Mouse (Mus musculus) hindbrain, postnatal 0 days (tissue): ENCODE measurements around the gene Rtl6. TPM values are rescaled to one million over a fixed set of nuclear protein-coding genes. Genes with fewer than 3 reads are reported as not detected.

Source experiments
- ATAC-seq: fragments of 200-750 bp; cut with Nextera tagmentation; 2 replicates; pipeline ENCODE4 v1.8.0; 2017; ENCODE audit warnings: mild to moderate bottlenecking, moderate TSS enrichment, moderate library complexity
- DNase-seq: peaks from one replicate; pipeline ENCODE4 v3.0.0-alpha.2; 2015; ENCODE audit warnings: low spot score
- H3K27ac ChIP-seq: fragments of 300-500 bp; sonication (generic); 2 replicates; pipeline ENCODE4 v1.5.1; 2014; ENCODE audit warnings: mild to moderate bottlenecking
- H3K27me3 ChIP-seq: fragments of 300-500 bp; sonication (generic); 2 replicates; pipeline ENCODE4 v1.6.1; 2014; ENCODE audit warnings: low read length, mixed read lengths; ENCODE audit not compliant: insufficient read depth
- H3K36me3 ChIP-seq: fragments of 300-500 bp; sonication (generic); 2 replicates; pipeline ENCODE4 v1.6.1; 2014; ENCODE audit warnings: low read length, mixed read lengths; ENCODE audit not compliant: insufficient read depth
- H3K4me1 ChIP-seq: fragments of 300-500 bp; sonication (generic); 2 replicates; pipeline ENCODE4 v1.6.1; 2014; ENCODE audit warnings: antibody characterized with exemption, low read length, mixed read lengths; ENCODE audit not compliant: insufficient read depth
- H3K4me2 ChIP-seq: fragments of 300-500 bp; sonication (generic); 2 replicates; pipeline ENCODE4 v1.6.1; 2014; ENCODE audit warnings: low read depth, mild to moderate bottlenecking, low read length, moderate library complexity, mixed read lengths
- H3K4me3 ChIP-seq: fragments of 300-500 bp; sonication (generic); 2 replicates; pipeline ENCODE4 v1.5.1; 2014; ENCODE audit warnings: low read length
- H3K9ac ChIP-seq: fragments of 300-500 bp; sonication (generic); replicated peaks from 2 replicates; pipeline ENCODE4 v1.6.1; 2014; ENCODE audit warnings: mild to moderate bottlenecking, low read length, moderate library complexity, mixed read lengths
- H3K9me3 ChIP-seq: fragments of 300-500 bp; sonication (generic); 2 replicates; pipeline ENCODE4 v1.6.1; 2016; ENCODE audit warnings: low read length, mixed read lengths
- CTCF ChIP-seq: IDR thresholded peaks from 2 replicates; pipeline ENCODE4 v1.5.1; 2016; ENCODE audit warnings: antibody characterized with exemption, control low read depth, low read depth
- WGBS: fragments of 180-500 bp; shearing (Covaris S2); extraction: QIAGEN DNeasy Blood & Tissue Kit; methylation state at CpG from one replicate; pipeline ENCODE4 v1.1.7; 2014; 5-methylcytosine and 5-hydroxymethylcytosine counted together
- polyA plus RNA-seq: library from polyadenylated mRNA; unstranded; fragments of >200 nt; fragmentation: Nextera tagmentation; extraction: Ambion mirVana; gene quantifications from 2 replicates; pipeline ENCODE4 v1.2.1, GENCODE M21; 2015
- total RNA-seq: library from RNA; depleted of rRNA; stranded (reverse); fragments of >200 nt; gene quantifications from 2 replicates; pipeline ENCODE4 v1.2.3, GENCODE M21; 2014

Gene Rtl6
- total and polyA plus RNA-seq, 2 experiments from 2014 or later = 39.9 to 80.7 TPM

DNA sequence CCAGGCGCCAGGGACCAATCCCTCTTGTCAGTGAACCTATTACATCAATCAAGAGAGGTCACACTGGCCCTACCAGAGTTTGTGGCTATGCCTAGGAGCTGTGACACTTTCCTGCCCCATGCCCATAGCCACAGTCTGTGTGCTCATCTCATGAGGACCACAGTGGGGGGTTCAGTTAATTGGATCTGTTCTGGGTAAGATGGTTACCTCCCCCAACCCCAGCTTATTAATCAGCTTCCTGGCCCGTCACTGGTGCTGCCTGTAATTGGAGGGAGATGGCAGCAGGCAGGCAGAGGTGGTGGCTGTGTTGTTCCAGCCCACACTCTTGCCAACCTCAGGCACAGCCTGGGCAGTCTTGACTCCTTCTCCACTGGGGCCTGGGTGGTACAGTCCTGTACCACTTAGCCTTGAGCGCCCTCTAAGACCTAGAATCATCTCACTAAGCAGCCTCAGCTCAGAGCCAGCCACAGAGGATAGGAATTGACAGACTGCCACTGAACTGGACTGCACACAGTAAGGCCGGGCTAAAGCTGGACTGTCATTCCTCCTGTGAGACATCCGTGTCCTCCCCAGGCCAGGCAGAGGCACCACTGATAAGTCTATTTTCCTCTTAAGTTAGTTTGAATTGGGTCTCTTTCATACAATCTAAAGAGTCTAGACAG, 32.3 kb downstream of the Rtl6 start:
- Histone ChIP-seq H3K9ac (no peak overlapping the region), H3K9me3 (no peaks in the 10 kb centered on the region), H3K27me3 (no peaks in the 10 kb centered on the region), H3K27ac (no peak overlapping the region), H3K4me3 (no peak overlapping the region), H3K36me3 (no peaks in the 10 kb centered on the region), H3K4me1 (peaks cover 7% of the 10 kb centered on the region), H3K4me2 (no peak overlapping the region)
- 66% methylated on average over 5 of the region's 5 CpGs for WGBS
- TF ChIP-seq CTCF = no peak
- DNase-seq = no peak
- 0 out of 2 replicates have a peak, but pooled peaks have one; percentile 18 for ATAC-seq

DNA sequence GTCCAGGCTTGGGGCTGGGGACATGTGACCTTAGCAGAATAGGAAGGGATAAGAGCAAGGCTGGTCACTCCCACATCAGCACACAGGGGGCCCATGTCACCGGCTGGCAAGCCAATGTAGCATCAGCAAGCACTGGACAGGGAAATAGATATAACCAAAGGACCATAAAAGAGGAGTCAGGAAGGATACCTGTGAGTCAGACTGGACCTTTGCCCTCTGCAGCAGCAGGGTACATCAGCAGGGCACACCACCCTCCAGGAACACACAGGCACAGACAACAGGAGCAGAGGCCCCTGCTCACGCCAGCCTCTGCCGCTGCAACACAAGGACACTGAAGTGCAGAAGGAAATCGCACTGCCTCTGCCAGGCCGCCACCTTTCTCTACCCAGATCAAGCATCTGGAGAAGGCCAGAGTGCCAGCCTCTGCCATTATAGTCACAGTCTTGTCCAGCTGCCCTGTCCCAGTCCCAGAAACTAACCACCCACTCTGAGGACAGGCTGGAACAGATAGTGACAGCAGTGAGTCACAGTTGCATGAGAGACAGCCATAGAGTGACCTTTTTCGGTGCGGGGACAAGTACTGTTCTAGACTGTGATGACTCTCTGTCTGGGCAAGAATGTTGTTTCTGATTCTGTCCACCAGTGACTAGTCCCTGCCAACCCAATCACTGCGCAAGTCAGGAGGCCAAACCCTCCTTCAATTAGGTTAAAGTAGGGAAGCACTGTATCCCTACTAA, 34.5 kb downstream of the Rtl6 start:
- Histone ChIP-seq H3K4me3 (no peak overlapping the region), H3K36me3 (no peaks in the 10 kb centered on the region), H3K27me3 (no peaks in the 10 kb centered on the region), H3K4me2 (no peak overlapping the region), H3K9ac (no peak overlapping the region), H3K4me1 (peaks cover 7% of the 10 kb centered on the region), H3K27ac (no peak overlapping the region), H3K9me3 (no peaks in the 10 kb centered on the region)
- ATAC-seq (no peak), DNase-seq (no peak)
- 92% methylated on average over 8 of the region's 8 CpGs for WGBS
- no peak for TF ChIP-seq CTCF

DNA sequence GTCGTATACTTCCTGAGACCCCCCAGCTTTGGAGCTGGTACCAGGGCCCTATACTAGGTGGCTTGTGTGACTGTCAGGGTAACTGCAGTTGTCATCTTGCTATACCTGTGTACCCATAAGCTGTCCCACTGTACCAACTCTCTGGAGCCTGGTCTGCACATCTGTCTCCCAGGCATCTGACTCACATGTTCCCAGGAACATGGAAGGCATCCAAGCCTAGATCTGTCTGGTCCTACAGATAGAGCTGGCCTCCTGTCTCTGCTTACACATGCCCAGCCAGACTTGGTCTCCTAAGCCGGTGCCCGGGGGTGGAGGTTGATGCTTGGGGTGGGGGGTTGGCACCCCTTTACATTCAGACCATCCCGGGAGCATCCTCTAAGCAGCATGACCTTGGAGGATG, 36.1 kb downstream of the Rtl6 start:
- no peaks in the 10 kb centered on the region for H3K9me3 ChIP-seq
- no peaks in the 10 kb centered on the region; the same call in 1 of the 2 replicates for H3K4me1 ChIP-seq
- ATAC-seq (no peak), DNase-seq (no peak)
- no peak overlapping the region for H3K4me2 ChIP-seq
- no peak overlapping the region for H3K27ac ChIP-seq
- H3K36me3 ChIP-seq = no peaks in the 10 kb centered on the region
- no peaks in the 10 kb centered on the region for H3K27me3 ChIP-seq
- H3K4me3 ChIP-seq = no peak overlapping the region
- 34% methylated on average over 4 of the region's 4 CpGs for WGBS
- no peak for TF ChIP-seq CTCF
- no peak overlapping the region for H3K9ac ChIP-seq

DNA sequence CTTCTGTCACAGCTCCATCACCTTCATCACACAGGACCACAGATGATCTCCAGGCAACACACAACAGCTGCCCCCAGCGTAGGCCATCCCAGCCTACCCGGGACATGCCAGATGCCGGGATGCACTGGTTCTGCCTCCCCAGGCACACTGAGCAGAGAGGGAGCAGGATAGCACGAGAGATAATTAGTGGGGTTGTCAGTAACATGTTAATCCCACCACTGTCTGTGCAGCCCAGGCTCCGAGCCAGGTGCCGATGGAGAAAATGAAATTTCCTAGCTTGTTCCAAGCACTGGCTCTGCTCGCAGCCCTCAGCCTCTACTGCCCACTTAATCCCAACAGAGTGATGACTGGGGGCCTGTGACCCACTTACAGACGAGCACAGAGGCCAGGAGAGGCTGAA, 39.1 kb downstream of the Rtl6 start:
- no peak overlapping the region for H3K27ac ChIP-seq
- DNase-seq (no peak), ATAC-seq (no peak)
- no peaks in the 10 kb centered on the region for H3K36me3 ChIP-seq
- no peak for TF ChIP-seq CTCF
- H3K4me2 ChIP-seq = no peak overlapping the region
- WGBS = 29% methylated on average over 8 of the region's 8 CpGs
- no peak overlapping the region for H3K4me3 ChIP-seq
- H3K9ac ChIP-seq = no peak overlapping the region; the same call in 1 of the 2 replicates
- H3K27me3 ChIP-seq = no peaks in the 10 kb centered on the region
- no peaks in the 10 kb centered on the region for H3K9me3 ChIP-seq
- no peaks in the 10 kb centered on the region for H3K4me1 ChIP-seq

DNA sequence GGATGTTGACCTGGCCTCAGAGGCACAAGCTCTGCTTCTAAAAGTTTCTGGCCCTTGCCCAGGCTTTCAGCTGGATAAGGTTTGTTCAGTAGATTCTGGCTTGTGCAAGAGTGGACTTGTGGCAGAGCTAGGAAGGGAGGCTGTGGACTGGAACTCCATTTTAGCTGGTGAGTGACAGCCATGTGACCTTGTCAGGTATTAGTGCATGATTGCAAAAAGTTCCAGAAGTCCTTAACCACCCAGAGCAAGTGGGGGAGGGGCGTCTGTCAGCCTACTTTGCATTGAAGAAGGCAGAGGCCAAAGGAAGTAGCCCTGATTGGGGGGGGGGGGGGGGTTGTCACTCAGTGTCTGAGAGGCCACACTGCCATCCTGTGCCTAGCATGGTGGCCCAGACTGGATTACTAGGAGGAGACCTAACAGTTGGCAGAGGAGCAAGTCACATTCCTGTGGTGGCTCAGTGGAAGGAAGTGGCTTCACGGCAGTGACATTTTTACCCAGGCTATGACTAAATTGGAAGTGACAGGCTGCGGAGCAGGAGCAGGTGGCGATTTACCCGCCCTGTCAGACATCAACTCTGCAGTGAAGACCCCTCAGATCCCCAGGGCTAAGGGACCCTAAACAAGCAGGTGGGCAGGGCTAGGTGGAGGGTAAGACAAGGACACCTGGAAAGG, 44.9 kb downstream of the Rtl6 start:
- peak; percentile 25 for DNase-seq
- Histone ChIP-seq H3K27me3 (no peaks in the 10 kb centered on the region), H3K36me3 (no peaks in the 10 kb centered on the region), H3K9me3 (no peaks in the 10 kb centered on the region), H3K4me2 (no peak overlapping the region), H3K27ac (no peak overlapping the region), H3K4me1 (peaks cover 6% of the 10 kb centered on the region), H3K9ac (no peak overlapping the region), H3K4me3 (no peak overlapping the region)
- TF ChIP-seq CTCF = no peak
- WGBS = 64% methylated on average over 5 of the region's 5 CpGs
- no peak for ATAC-seq

DNA sequence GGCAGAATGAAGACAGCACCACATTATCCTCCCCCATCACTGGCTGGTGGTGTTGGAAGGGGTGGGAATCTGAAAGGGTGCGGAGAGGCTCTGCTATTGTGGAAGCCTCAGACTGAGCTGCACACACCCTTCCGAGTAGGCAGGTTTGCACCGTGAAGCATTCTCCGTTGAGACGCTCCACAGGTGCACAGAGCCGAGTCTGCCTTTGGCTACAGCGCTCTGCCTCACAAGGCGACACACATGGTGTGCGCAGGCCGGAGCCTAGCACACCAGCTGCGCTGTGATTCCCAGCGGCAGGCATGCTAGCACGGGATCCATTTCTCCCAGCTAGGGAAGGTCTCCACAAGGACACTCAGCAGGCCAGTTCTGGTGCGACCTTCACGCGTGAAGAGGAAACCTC, 47.6 kb downstream of the Rtl6 start:
- Histone ChIP-seq H3K4me1 (peaks cover 10% of the 10 kb centered on the region), H3K9ac (no peak overlapping the region), H3K9me3 (no peaks in the 10 kb centered on the region), H3K4me2 (no peak overlapping the region), H3K4me3 (no peak overlapping the region), H3K36me3 (no peaks in the 10 kb centered on the region), H3K27ac (peak overlapping the region; percentile 38; the same call in 1 of the 2 replicates), H3K27me3 (no peaks in the 10 kb centered on the region)
- 52% methylated on average over 16 of the region's 16 CpGs for WGBS
- ATAC-seq (peak; percentile 31; the same call in 1 of the 2 replicates), DNase-seq (peak; percentile 54)
- no peak for TF ChIP-seq CTCF
